Mouse (Mus musculus): ENCODE measurements around the gene Spon2.

DNA sequence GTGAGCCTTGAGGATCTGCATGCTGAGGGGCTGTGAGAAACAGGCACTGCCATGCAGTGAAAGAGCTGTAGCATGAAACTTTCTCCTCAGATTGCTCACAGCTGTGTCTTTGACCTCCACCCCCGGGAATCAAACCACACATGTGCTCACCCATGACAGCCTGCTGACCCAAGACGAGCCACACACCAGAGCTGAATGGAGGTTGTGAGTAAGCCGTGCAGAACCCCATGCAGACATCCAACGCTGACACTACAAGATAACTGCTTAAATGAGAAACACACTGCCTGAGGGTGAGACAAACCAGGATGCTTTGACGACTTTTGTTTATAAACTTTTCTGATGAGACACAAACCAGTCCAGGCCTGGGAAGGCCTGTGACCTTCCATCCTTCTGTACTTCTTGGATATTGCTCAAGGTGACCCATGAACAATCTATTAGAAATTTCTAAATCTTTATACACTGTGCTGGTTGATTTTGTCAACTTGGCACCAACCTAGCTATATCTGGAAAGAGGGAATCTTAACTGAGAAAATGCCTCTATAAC lies 26.2 kb upstream of the Spon2 start:
- no peak for TF ChIP-seq CTCF (IDR thresholded peaks at IDR 0.05; ENCODE audit: control insufficient read depth, insufficient read depth, insufficient replicate concordance, low read depth, low read length)
- no peak for TF ChIP-seq POLR2A (IDR thresholded peaks at IDR 0.05; ENCODE audit: control insufficient read depth, low read depth, low read length)
